Mouse (Mus musculus): ENCODE measurements at regions not wholly inside any gene's neighbourhood (a gene's known extent, or its start where the extent isn't known, plus 50 kb on each side); places are given as distances from the start of the nearest gene placed in this dataset.

DNA sequence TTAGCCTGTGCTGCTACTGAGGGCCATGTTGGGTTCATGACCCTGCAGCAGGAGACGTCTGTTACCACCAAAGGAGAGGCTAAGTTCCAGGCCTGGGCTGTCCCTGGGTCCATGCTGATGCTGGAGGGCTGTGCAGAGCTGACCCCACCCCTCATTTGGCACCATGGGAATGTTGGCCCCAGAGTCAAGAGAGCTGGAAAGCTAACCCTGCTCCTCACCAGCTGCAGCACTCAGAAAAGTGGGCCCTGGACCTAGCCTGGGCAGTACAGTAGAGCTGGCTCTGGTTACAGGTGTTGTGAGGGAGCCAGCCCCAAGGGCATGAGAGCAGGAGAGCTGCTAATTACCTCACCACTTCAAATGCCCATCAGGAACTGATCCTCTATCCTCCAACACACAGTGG, 500.9 kb upstream of the Nr5a2 start:
- DNase-seq (ENCODE audit: low read depth, low spot score) = no peak

DNA sequence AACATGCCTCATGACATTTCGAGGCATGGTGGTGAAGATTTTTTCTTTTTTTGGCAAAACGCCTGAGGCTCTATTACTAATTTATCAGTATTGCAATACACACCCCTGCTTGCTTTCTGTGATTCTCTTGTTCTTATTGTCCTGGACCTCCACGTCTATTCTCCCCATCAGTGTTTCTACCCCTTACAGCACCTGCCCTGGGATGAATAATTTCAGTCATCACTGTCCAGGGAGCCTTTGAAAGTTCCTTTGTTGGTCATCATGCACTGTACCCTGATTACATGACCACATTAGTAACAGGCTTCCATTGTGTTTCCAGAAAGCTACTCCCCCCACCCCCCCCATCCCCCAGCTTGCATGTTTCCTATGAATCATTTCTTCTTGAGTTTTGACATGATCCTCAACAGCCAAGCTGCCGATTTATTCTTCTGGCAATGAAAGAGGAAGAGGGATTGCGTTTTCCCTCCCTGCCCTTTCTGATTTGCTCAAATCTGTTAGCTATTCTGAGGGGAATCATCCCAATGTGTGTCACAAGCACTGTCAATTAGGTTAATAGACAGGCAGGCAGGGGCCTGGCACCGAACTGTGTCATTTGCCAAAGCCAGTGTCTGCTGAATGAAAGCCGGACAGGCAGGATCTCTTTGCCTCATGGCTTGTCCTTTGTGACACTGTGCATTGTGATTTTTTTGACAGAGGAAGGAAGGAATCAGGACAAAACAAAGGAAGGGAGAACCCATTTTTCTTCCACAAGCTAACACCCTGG, 493.4 kb upstream of the Nr5a2 start:
- DNase-seq (ENCODE audit: low read depth, low spot score) = no peak

DNA sequence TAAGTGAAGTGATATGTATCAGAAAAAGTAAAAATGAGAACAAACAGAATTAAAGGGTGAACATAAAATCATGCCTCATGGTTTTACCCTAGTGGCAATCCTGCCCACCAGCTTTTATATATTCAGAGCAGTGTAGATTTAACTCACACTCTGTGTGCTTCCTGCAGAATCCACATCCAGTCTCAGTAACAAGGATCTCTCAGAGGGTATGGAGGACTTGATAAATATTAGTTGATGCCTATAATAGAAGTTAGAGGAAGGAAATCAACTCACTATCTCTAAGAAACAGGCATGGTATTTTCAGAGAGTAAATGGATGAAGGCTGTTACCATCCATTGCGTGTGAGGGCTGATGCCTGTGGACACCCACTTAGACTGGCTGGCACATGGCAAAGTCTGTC, 492.5 kb upstream of the Nr5a2 start:
- DNase-seq (ENCODE audit: low read depth, low spot score) = no peak

DNA sequence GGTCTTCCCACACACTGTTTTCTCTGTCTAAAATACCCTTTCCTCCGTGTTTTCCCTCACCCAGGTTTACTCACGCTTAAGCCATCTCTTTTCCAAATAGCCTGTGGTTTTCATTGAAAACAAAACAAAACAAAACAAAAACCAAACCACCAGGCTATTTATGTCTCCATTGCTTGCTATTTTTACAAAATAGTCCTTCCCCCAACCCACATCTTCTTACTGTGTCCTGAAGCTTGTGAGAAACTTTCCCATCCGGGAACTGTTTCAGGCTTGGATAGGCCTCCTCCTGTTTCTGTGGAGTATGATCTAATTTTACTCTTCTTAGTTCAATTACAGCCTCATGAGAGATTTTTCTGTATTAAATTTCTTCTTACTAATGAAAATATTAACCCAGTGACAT, 486.2 kb upstream of the Nr5a2 start:
- DNase-seq (ENCODE audit: low read depth, low spot score) = no peak

DNA sequence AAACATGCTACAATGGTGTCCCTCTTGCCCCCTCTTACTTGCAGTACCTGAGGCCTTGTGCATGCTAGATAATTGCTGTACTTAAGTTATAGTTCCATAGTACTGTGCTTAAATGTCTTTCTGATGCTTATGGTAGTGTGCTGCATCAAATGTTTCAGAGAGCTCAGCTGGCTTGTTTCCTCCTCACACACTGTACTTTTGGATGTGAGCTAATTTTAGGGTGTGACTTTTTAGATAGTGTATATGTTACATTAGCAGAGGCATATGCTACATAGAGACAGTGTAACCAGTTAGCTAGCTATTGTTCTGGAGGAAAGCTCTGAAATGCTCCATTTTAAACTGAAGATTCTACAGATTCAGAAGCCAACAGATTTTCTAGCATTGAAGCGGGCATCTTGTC, 467.9 kb upstream of the Nr5a2 start:
- no peak for DNase-seq (ENCODE audit: low read depth, low spot score)

DNA sequence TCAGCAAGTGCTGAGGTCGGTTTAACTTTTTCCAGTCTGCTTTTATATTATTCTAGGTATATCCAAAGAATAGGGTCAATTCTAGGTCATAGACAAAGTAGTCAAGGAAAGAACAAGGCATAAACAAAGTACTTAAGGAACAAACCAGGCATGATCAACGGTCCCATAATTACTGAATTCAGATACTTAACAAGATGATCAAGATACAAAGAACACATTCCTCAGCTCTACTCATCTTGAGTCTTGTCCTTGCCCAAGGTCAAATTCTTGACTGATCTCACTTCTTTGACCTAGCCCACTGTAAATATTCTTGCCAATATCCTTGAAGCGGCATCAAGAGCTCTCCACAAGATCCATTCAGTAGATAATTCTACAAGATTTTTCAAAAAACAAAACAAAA, 458.1 kb upstream of the Nr5a2 start:
- no peak for DNase-seq (ENCODE audit: low read depth, low spot score)

DNA sequence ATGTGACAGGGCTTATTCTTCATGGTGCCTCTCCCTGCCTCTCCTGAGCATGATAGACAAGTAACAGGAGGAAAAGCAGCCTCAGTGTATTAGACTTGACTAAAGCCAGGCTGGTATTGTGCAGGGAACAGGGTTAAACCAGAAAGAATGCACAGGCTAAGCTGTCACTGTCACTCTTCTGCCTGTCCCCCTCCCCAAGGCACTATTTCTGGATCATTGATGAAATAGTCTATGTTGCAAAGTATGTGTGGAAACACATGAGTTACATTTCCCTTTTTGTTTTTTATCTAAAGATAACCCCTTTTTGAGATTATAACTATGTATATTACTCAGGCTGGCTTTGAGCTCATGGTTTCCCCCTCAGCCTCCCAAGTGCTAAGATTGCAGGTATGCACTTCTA, 436.5 kb upstream of the Nr5a2 start:
- no peak for DNase-seq (ENCODE audit: low read depth, low spot score)

DNA sequence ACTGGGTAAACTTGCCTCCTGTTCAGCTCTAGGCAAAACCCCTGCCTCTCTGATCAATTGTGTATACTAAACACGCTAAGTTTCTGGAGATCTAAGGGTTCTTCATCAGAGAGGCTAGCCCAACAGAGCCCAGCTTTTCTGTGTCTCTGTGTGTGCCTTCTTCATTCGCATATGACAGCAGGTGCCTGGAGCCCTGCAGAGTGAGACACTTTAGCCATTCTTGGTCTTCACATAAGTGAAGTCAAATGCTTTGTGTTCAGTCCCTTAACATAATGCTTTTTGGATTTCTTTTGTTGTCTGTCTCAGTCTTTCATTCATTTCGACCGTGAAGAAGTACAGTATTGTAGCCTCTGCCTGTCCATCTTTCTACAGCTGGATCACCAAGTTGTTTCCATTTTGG, 427.3 kb upstream of the Nr5a2 start:
- no peak for DNase-seq (ENCODE audit: low read depth, low spot score)

DNA sequence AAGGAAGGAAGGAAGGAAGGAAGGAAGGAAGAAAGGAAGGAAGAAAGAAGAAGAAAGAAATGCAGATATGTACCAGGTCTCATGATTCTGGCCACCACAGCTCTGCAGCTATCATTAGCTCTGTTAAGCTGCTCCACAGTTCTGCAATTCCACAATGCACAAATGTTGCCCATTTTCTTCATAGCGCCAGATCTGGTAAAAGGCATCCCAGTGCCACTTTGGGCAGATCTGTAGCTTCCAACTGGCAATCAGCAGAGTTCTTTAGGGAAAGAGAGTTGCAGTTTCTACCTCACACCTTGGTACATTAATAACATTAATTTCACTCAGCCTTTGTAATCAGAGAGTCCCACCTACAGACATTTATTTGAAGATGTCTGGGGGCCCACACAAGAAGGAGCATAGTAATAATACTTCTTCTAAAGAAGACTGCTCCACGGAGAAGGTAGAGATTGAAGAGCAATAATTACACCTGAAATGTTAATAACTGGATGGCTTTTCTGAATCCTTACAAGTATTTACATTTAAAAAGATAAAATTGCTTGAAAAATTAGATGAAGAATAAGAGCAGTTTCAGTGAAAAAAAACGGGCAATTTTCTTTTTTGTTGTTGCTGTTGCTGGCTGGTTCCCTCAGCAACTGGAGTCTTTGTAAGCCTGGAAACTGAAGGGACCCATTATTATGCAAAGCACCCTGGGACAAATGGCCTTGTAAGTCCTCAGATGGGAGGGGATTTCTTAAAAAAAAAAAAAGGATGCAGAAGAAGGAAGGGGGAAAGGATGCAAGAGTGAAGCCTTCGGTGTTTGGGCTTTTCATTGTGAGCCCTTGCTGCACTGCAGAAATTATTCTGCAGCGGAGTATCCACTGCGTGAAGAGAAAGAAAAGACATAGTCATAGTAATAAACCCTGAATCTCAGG, 418.1 kb upstream of the Nr5a2 start:
- DNase-seq (ENCODE audit: low read depth, low spot score) = no peak

DNA sequence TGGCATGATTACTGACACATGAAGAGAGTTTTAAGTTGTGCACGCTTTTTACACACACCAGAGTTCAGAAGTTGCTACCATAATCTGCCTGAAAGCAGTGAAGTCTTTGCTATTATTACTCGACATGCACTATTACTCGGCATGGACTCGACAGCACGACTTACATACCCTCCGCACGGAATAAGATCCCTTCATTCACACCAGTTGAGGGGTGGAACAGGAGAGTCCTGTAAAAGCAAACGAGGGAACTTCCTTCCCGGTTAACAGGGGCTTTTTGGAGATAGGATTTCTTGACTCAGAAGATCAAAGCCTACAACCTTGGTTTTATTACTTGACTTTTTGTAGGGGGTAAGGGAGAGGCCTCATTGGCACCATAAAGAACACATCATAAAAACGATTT, 416.4 kb upstream of the Nr5a2 start:
- DNase-seq (ENCODE audit: low read depth, low spot score) = no peak

DNA sequence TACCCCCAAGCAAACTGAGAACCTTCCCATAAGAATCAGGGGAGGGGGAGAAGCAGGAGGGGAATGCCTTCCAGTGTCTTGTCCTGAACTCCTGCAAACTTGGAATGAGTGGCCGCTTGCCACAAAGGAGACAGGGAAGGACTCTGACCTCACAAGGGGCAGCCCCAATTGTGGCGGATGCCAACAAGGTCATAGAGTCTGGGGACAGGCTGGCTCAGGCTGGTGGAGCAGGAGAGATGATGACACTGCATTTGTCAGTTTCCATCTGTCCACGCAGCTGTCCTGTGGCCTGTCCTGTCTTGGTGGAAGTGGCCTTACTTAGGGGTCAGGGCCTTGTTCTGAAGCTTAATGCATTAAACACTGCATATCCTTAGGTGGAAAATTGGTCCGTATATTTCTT, 414.4 kb upstream of the Nr5a2 start:
- DNase-seq (ENCODE audit: low read depth, low spot score) = no peak

DNA sequence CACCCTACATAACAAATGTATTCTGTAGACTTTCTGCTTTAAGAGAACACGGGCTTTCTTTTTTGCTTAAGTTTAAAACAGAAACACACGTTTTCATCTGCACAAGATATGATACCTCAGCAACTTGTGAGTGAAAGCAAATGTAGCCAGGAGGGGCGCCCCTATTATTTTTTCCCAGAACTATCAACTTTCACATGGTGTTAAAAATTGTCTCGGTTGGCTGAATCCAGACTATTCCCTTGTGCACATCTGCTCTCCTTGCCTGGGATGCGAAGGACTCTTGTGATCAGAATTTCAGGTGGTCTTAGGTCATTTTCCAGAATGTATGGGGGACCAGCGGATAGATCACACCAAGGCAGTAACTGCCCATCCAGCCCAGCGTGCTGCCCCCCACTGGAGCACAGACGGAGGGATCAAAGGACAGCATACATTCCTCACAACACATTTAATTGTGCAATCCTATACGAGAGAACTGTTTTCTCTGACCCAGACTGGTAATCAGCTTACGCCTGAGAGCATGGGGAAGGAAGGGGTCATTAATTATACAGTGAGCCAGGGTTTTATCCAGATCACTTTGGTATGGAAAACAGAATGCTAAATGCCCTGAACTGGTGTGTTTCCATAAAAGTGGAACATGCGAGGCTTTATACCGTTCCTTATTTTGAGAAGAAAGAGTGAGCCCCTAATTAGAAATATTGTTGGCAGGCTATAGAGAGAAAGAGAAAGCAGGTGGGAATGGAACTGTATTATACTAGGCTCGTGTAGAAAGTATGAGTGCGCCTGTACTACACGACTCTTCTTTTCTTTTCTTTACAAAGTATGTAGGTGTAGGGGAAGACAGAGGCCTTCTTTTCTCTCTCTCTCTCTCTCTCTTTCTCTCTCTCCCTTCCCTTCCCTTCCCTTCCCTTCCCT, 413.5 kb upstream of the Nr5a2 start:
- DNase-seq (ENCODE audit: low read depth, low spot score) = no peak

DNA sequence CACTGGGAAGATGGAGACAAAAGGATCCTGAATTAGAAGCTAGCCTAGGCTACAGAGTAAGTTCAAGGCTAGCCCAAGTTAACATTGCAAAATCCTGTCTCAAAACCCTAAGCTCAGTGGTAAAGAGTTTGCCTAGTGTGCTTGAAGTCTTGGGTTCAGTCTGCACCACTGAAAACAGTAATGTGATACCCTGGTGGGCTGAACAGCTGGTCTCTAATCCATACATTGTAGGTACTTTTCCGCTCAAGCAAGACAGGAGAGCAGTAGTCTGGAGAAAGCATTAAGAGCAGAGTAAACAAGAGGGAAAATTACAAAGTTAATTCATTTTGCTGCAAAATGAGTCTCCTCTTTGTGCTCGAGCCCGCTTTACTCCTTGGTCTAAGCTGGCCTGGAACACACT, 412.0 kb upstream of the Nr5a2 start:
- no peak for DNase-seq (ENCODE audit: low read depth, low spot score)

DNA sequence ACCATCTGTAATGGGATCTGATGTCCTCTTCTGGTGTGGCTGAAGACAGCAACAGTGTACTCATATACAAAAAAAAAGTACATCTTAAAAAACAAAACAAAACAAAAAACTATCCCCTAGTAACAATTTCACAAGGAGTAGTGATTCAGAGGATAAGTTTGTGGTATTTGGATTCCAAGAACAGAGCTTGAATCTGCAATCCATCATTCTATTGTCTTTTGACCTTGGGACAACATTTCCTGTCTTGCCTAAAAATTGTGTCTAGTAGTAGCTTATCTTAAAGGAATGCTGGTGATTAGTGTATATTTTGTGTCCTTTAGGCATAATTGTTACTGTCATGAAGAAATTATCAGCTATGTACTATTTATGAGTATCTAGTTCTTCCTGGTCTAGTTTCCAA, 404.1 kb upstream of the Nr5a2 start:
- no peak for DNase-seq (ENCODE audit: low read depth, low spot score)

DNA sequence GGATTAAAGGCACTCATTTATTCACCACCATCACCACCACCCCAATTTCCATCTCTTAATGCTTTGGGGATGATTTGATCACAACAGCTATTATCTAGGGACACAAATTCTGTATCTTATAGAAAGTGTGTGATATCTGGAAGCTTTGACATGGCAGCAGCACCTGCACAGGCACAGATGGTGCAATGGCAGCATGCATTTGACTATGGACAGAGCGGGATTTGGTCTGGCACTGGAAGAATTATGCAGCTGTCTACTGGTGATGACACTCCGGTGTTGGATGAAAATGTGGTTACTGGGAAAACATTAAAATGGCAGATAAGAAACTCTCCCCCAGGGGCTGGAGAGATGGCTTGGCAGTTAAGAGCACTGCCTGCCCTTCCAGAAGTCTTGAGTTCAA, 403.7 kb upstream of the Nr5a2 start:
- no peak for DNase-seq (ENCODE audit: low read depth, low spot score)

DNA sequence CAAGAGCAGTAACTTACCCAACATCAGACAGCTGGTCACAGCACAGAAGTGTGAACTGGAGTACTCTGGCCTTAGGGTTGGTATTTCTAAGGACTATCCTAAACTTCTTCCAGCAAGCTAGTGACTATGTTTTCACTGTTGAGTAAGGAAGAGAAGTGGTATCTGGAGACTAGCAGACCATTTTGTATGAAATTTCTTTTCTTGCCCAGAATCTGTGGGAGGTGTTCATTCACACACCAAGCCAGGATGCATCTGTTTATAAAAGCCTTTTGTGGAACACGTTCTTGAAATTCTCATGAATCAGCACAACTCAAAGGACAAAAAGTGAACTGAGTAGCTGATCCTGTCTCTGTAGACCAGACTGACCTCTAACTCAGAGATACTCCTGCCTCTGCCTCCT, 403.3 kb upstream of the Nr5a2 start:
- DNase-seq (ENCODE audit: low read depth, low spot score) = no peak

DNA sequence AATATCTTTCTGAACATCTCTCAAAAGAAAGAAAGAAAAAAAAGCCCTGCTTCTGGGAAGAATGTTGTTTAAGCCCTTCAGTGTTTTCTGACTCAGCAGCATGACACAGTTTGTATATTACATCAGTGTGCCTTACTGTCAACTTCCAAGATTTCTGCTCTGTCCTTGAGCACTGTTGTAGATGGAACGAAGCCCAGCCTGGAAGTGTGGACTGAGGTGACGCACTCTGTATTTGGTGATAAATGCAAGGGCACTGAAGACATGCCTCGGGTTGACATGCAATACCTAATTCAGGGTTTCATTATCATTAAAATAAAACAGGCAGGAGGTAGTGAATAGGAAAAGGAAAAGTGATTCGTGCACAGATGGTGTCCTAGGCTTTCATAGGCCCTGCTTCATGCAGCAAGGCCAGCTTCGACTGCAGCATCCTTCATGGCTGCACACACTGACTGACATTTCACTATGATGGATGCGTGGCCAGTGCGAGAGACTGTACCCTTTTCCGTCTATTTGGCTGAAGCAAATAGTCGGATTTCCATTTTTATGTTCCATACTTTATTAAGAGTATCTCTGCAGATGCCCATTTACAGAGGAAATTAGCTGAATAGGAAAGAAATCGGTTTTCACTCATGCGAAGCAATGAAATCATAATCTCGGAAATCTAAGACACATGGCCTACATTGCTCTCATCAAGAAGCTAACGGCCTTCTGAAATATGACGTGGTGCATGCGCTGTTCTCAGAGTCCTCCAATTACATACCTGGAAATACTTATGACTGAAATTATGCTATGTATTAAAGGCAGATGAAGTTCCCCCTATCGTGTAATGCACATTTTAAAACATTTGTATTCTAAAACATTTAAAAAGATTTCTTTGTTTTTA, 400.7 kb upstream of the Nr5a2 start:
- DNase-seq (ENCODE audit: low read depth, low spot score) = no peak

DNA sequence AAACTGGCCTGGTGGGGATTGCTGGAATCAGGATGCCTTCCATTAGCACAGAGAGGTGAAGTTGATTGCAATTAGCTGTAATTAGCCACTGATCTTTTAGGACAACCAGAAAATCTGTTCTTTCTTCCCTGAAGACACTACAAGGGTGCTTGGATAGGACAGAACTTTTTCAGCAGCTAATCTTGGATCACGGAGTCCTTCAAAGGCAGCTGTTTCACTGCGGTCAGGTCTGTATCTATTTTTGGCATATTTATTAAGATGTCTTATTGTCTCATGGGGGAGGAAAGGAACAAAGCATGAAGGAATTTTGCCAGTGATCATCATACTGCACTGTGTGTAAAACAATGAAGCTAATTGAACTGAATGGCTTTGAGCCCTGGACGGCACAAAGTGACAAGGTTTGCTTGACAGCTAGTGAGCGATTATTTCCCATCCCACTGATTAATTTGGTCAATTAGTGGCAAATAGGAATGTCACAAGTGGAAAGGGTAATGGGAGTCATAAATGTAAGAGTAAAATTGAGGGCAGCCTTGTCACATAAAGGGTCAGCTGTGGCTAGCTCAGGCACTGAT, 395.8 kb upstream of the Nr5a2 start:
- DNase-seq (ENCODE audit: low read depth, low spot score) = no peak

DNA sequence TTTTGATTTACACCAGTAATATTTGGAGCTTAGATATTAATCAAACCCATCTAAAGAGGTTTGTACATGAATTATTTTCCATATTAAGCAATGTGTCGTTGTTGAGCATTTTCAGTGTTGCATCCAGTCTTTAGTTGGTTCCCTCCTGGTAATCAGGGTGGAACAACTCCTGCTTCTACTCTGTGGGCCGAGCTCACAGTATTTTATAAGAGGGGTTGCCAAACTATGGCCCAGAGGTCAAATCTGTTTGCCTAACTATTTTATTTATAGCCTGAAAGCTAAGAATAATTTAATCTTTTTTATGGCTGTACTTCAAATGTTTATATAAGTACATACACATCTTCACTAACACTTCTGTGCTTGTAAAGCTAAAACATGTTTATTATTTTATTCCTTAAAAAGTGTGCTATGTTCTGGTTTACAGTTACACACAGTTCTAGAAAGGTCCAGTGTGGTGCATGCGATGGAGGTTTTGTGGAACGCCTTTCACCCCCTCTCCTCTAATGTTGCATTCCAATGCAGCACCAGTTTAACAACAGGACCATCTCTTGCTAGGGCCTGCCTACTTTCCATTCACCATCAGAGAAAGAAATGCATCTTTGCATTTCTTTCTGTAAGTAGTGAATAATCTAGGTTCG, 392.3 kb upstream of the Nr5a2 start:
- no peak for DNase-seq (ENCODE audit: low read depth, low spot score)

DNA sequence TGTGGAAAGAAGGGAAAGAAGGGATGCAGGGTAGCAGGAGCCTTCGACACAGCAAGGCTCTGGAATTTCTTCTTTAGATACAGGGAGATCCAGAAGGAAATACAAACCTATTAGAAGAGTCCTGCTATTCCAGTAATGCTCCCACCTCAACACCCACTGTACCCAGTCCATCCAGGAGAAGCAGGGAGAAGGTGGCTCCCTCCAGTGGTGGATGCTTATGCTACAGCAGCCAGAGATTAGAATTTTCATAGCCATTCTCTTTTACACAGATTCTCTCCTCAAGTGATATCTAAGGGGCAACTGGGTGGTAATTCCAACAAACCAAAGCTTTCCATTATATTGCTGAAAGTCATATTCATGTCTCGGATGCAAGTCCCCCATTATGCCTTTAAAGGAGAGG, 373.9 kb upstream of the Nr5a2 start:
- DNase-seq (ENCODE audit: low read depth, low spot score) = no peak

Measured in CD4-positive helper T cell, adult 2 months (primary cell).